Mouse (Mus musculus): Measurements from ENCODE around the gene Sox30.

Sox30 gene

GRCm38 (mm10) chr11:45979946-45980892, at the start of gene Sox30:
Gene Sox30, plus strand, starts transcription at chr11:45980310.
- peak; percentile 41 for DNase-seq

GRCm38 (mm10) chr11:45932771-45933170, 47.3 kb upstream of the Sox30 start:
- DNase-seq, result no peak

GRCm38 (mm10) chr11:45937478-45937877, 42.6 kb upstream of the Sox30 start:
- no peak for DNase-seq

- no peak for DNase-seq
Observed at GRCm38 (mm10) chr11:45938917-45939316, 41.2 kb upstream of the Sox30 start.

GRCm38 (mm10) chr11:45942281-45942680, 37.8 kb upstream of the Sox30 start:
- no peak for DNase-seq

GRCm38 (mm10) chr11:45943108-45943705, 36.9 kb upstream of the Sox30 start:
- peak; percentile 40 for DNase-seq

- DNase-seq, result no peak
Observed at GRCm38 (mm10) chr11:45943891-45944642, 36.0 kb upstream of the Sox30 start.

- DNase-seq, result peak; percentile 94
Observed at GRCm38 (mm10) chr11:45944643-45945156, 35.4 kb upstream of the Sox30 start, which contains the start of gene Lsm11. Gene Lsm11, minus strand, starts transcription at chr11:45944935.

- DNase-seq, result no peak
Observed at GRCm38 (mm10) chr11:45946796-45947195, 33.3 kb upstream of the Sox30 start.

- peak; percentile 65 for DNase-seq
Observed at GRCm38 (mm10) chr11:45947491-45947890, 32.6 kb upstream of the Sox30 start.

- DNase-seq, result peak; percentile 93
Observed at GRCm38 (mm10) chr11:45955127-45955627, 24.9 kb upstream of the Sox30 start, which contains the start of gene Thg1l. Gene Thg1l, minus strand, starts transcription at chr11:45955494.

- DNase-seq, result no peak
Observed at GRCm38 (mm10) chr11:45959598-45959997, 20.5 kb upstream of the Sox30 start.

GRCm38 (mm10) chr11:45960003-45960402, 20.1 kb upstream of the Sox30 start:
- DNase-seq, result no peak

GRCm38 (mm10) chr11:45966896-45967295, 13.2 kb upstream of the Sox30 start:
- no peak for DNase-seq

GRCm38 (mm10) chr11:45968466-45968865, 11.6 kb upstream of the Sox30 start:
- no peak for DNase-seq

GRCm38 (mm10) chr11:45973635-45974034, 6.5 kb upstream of the Sox30 start:
- DNase-seq, result no peak

GRCm38 (mm10) chr11:45974466-45974865, 5.6 kb upstream of the Sox30 start:
- no peak for DNase-seq

GRCm38 (mm10) chr11:45976061-45976460, 4.0 kb upstream of the Sox30 start:
- DNase-seq, result peak; percentile 56

GRCm38 (mm10) chr11:45980893-45981253, 763 bp downstream of the Sox30 start:
- no peak for DNase-seq

- no peak for DNase-seq
Observed at GRCm38 (mm10) chr11:45991604-45992003, 11.5 kb downstream of the Sox30 start.

- no peak for DNase-seq
Observed at GRCm38 (mm10) chr11:45992087-45992486, 12.0 kb downstream of the Sox30 start.

GRCm38 (mm10) chr11:46016061-46016460, 36.0 kb downstream of the Sox30 start:
- peak; percentile 13 for DNase-seq

GRCm38 (mm10) chr11:46020246-46020645, 40.1 kb downstream of the Sox30 start:
- no peak for DNase-seq
